Mouse (Mus musculus): ENCODE results near the gene Serpinb9. TPM values are rescaled to one million over a fixed set of nuclear protein-coding genes. Genes with fewer than 3 reads are reported as not detected.
"Not testable (repeated sequence)": the region's sequence is repeated elsewhere in the genome, so short reads cannot be mapped to it uniquely, and the experiment has no call there.

Serpinb9 gene
- polyA plus RNA-seq, 1 experiment: 0.95 TPM

DNA sequence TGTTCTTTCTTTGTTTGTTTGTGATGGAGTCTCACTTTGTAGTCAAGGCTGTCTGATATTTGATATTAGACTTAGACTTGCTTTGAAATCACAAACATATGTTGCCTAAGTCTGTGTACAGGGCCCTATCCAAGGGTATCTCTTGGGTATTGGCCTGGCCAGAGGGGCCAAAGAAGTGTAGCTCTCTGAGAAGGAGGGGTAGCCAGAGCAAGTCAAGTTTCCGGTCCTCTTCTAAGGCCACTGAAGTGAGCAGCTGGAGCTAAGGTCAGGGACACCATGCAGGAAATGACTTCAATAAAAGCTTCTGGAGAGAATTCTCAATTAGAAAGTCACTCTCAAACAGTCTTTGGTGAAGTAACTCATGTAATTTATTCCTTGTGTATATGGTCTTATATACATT is 19.3 kb downstream of the Serpinb9 start:
- TF ChIP-seq POLR2A (IDR thresholded peaks at IDR 0.05; ENCODE audit: low read depth, low read length): no peak
- TF ChIP-seq CTCF (IDR thresholded peaks at IDR 0.05; ENCODE audit: extremely low read depth, insufficient read length, insufficient replicate concordance, low read depth, low read length): no peak
- H3K27me3 ChIP-seq (ENCODE audit: control insufficient read depth, insufficient read depth, low read length): no peaks in the 10 kb centered on the region; the same call in 1 of the 2 replicates
- no peaks in the 10 kb centered on the region for H3K36me3 ChIP-seq (ENCODE audit: control insufficient read depth, insufficient read depth, low read length)
- H3K4me1 ChIP-seq (ENCODE audit: control insufficient read depth, insufficient read depth, insufficient read length, low read length): no peaks in the 10 kb centered on the region
- H3K27ac ChIP-seq (ENCODE audit: insufficient read depth, low read depth, low read length): no peak overlapping the region
- WGBS: 68% methylated on average over 1 of the region's 1 CpGs
- no peak overlapping the region for H3K4me3 ChIP-seq (ENCODE audit: low read depth, low read length)

DNA sequence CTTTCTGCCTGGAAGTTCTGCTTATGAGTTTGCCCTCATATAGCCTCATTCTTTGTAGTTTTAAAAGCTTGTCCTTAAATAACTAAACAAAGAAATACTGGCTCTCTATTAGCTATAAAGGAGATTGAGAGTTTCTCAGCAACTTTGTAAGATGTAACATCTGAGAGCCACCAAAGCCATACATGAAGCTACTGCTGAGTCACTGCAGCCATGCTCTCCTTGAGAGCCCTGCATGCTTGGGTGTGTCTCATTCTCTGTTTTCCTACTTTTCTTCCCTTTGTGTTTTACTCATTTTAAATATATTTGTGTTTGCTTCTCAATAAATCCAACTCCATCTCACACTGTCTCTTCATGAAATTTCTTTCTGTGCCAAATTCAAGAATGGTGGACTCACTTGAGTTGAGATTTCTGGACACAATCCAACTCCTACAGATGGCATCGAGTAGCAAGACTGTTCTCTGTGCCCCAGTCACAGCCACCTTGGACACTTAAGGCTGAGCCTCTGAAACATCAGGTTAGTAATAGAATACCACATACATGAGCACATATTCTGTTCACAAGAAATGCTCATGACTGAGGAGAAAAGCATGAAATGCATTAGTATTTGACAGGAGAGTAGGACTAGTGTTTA is 23.5 kb downstream of the Serpinb9 start:
- H3K27ac ChIP-seq (ENCODE audit: insufficient read depth, low read depth, low read length): no peak overlapping the region
- H3K27me3 ChIP-seq (ENCODE audit: control insufficient read depth, insufficient read depth, low read length): no peaks in the 10 kb centered on the region; the same call in 1 of the 2 replicates
- H3K4me1 ChIP-seq (ENCODE audit: control insufficient read depth, insufficient read depth, insufficient read length, low read length): no peaks in the 10 kb centered on the region
- no peak overlapping the region for H3K4me3 ChIP-seq (ENCODE audit: low read depth, low read length)
- TF ChIP-seq POLR2A (IDR thresholded peaks at IDR 0.05; ENCODE audit: low read depth, low read length) (no peak), CTCF (IDR thresholded peaks at IDR 0.05; ENCODE audit: extremely low read depth, insufficient read length, insufficient replicate concordance, low read depth, low read length) (no peak)
- 37% methylated on average over 1 of the region's 1 CpGs for WGBS
- no peaks in the 10 kb centered on the region for H3K36me3 ChIP-seq (ENCODE audit: control insufficient read depth, insufficient read depth, low read length)

- WGBS: 63% methylated on average over 2 of the region's 2 CpGs
- H3K36me3 ChIP-seq (ENCODE audit: control insufficient read depth, insufficient read depth, low read length): no peaks in the 10 kb centered on the region
- no peaks in the 10 kb centered on the region for H3K4me1 ChIP-seq (ENCODE audit: control insufficient read depth, insufficient read depth, insufficient read length, low read length)
- H3K27ac ChIP-seq (ENCODE audit: insufficient read depth, low read depth, low read length): no peak within 1 kb of the TSS
- no peak within 1 kb of the TSS for H3K4me3 ChIP-seq (ENCODE audit: low read depth, low read length)
- no peaks in the 10 kb centered on the region; the same call in 1 of the 2 replicates for H3K27me3 ChIP-seq (ENCODE audit: control insufficient read depth, insufficient read depth, low read length)
- TF ChIP-seq POLR2A (IDR thresholded peaks at IDR 0.05; ENCODE audit: low read depth, low read length) (no peak), CTCF (IDR thresholded peaks at IDR 0.05; ENCODE audit: extremely low read depth, insufficient read length, insufficient replicate concordance, low read depth, low read length) (no peak)
Measured at GRCm38 (mm10) chr13:33027244-33027643, 24.2 kb downstream of the Serpinb9 start, which contains the start of gene Serpinb9b. Gene Serpinb9b (plus strand): TSS chr13:33027416.

GRCm38 (mm10) chr13:33028146-33028545 is 25.1 kb downstream of the Serpinb9 start:
- no peak overlapping the region for H3K4me3 ChIP-seq (ENCODE audit: low read depth, low read length)
- no peaks in the 10 kb centered on the region for H3K4me1 ChIP-seq (ENCODE audit: control insufficient read depth, insufficient read depth, insufficient read length, low read length)
- 22% methylated on average over 2 of the region's 2 CpGs for WGBS
- TF ChIP-seq CTCF (IDR thresholded peaks at IDR 0.05; ENCODE audit: extremely low read depth, insufficient read length, insufficient replicate concordance, low read depth, low read length) (no peak), POLR2A (IDR thresholded peaks at IDR 0.05; ENCODE audit: low read depth, low read length) (no peak)
- no peak overlapping the region for H3K27ac ChIP-seq (ENCODE audit: insufficient read depth, low read depth, low read length)
- no peaks in the 10 kb centered on the region for H3K36me3 ChIP-seq (ENCODE audit: control insufficient read depth, insufficient read depth, low read length)
- H3K27me3 ChIP-seq (ENCODE audit: control insufficient read depth, insufficient read depth, low read length): no peaks in the 10 kb centered on the region; the same call in 1 of the 2 replicates

GRCm38 (mm10) chr13:33028550-33028949 is 25.5 kb downstream of the Serpinb9 start:
- TF ChIP-seq POLR2A (IDR thresholded peaks at IDR 0.05; ENCODE audit: low read depth, low read length) (no peak), CTCF (IDR thresholded peaks at IDR 0.05; ENCODE audit: extremely low read depth, insufficient read length, insufficient replicate concordance, low read depth, low read length) (no peak)
- H3K36me3 ChIP-seq (ENCODE audit: control insufficient read depth, insufficient read depth, low read length): no peaks in the 10 kb centered on the region
- H3K27ac ChIP-seq (ENCODE audit: insufficient read depth, low read depth, low read length): no peak overlapping the region
- H3K4me3 ChIP-seq (ENCODE audit: low read depth, low read length): no peak overlapping the region
- no peaks in the 10 kb centered on the region; the same call in 1 of the 2 replicates for H3K27me3 ChIP-seq (ENCODE audit: control insufficient read depth, insufficient read depth, low read length)
- H3K4me1 ChIP-seq (ENCODE audit: control insufficient read depth, insufficient read depth, insufficient read length, low read length): no peaks in the 10 kb centered on the region
- WGBS: 59% methylated on average over 2 of the region's 2 CpGs

DNA sequence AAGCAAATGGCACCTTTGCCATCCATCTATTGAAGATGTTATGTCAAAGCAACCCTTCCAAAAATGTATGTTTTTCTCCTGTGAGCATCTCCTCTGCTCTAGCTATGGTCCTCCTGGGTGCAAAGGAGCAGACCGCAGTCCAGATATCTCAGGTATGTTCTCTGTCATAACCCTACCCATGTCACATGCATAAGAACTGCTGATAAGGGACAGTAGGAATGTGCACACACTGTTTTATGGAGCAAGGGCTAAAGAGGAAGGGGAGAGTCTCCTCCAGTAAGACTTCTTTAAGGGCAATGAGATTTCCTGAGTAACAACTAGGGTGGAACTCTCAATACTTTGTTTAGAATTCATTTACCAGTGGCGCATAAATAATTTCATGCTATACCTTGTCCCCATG is 26.4 kb downstream of the Serpinb9 start:
- H3K27me3 ChIP-seq (ENCODE audit: control insufficient read depth, insufficient read depth, low read length); H3K36me3 ChIP-seq (ENCODE audit: control insufficient read depth, insufficient read depth, low read length); H3K27ac ChIP-seq (ENCODE audit: insufficient read depth, low read depth, low read length); H3K4me3 ChIP-seq (ENCODE audit: low read depth, low read length); H3K4me1 ChIP-seq (ENCODE audit: control insufficient read depth, insufficient read depth, insufficient read length, low read length): not testable (repeated sequence)
- 77% methylated on average over 2 of the region's 2 CpGs for WGBS

DNA sequence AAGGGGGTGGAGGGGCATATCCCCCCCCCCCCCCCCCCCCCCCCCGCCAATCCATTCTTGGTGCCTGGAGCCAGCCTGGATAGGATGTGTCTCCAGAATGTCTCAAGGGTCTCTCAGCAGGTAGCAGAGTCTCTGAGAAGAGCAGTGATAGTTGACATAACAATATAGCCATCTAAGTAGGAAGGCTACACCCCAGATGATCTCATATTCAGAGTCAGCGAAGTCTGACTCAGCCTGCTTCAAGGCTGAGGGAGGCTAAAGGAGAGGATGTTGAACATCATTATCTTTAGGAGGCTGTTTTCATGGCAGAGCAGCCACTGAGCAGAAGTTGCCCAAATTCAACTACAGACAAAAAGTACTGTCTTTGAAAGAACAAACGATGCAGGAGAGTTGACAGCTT is 27.2 kb downstream of the Serpinb9 start:
- H3K27me3 ChIP-seq (ENCODE audit: control insufficient read depth, insufficient read depth, low read length): no peaks in the 10 kb centered on the region; the same call in 1 of the 2 replicates
- H3K36me3 ChIP-seq (ENCODE audit: control insufficient read depth, insufficient read depth, low read length): no peaks in the 10 kb centered on the region
- H3K4me3 ChIP-seq (ENCODE audit: low read depth, low read length): no peak overlapping the region
- TF ChIP-seq CTCF (IDR thresholded peaks at IDR 0.05; ENCODE audit: extremely low read depth, insufficient read length, insufficient replicate concordance, low read depth, low read length) (no peak), POLR2A (IDR thresholded peaks at IDR 0.05; ENCODE audit: low read depth, low read length) (no peak)
- no peak overlapping the region for H3K27ac ChIP-seq (ENCODE audit: insufficient read depth, low read depth, low read length)
- no peaks in the 10 kb centered on the region for H3K4me1 ChIP-seq (ENCODE audit: control insufficient read depth, insufficient read depth, insufficient read length, low read length)
- WGBS: 71% methylated on average over 3 of the region's 3 CpGs
